Mouse (Mus musculus): ENCODE data around the gene Thg1l. TPM values are rescaled to one million over a fixed set of nuclear protein-coding genes. Genes with fewer than 3 reads are reported as not detected.

The Thg1l gene
- polyA plus RNA-seq, 1 experiment from 2014 or later = 9.3 TPM

DNA sequence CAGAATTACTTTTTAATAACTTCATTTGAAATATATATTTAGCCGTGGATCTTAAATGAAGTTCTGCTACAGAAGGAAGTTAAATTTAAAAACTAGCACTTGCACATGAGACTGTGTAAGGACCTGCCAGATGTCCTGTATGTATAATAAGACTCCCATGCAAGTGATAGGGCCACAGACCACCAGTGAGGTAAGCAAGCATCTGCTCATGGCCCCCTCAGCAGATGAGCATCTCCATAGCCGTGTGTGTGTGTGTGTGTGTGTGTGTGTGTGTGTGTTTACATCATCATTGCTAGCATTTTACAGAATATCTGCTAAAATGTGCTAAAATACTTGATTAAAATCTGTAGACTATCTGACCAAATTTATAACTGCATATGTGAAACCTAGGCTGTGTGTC is 57.9 kb downstream of the Thg1l start:
- H3K4me3 ChIP-seq (ENCODE audit: low read depth, low read length) = no peak overlapping the region
- ATAC-seq = no peak
- H3K27me3 ChIP-seq (ENCODE audit: control insufficient read depth, insufficient read depth, low read depth, low read length) = no peaks in the 10 kb centered on the region
- H3K4me1 ChIP-seq (ENCODE audit: control insufficient read depth, insufficient read depth, low read length) = 0 out of 2 replicates have a peak, but pooled peaks cover 4% of the 10 kb centered on the region
- WGBS = 75% methylated on average over 2 of the region's 2 CpGs
- no peak overlapping the region for H3K27ac ChIP-seq (ENCODE audit: low read length)
- no peak overlapping the region for H3K4me2 ChIP-seq (ENCODE audit: low read length)
- peaks cover 7% of the 10 kb centered on the region; the same call in 1 of the 2 replicates for H3K36me3 ChIP-seq (ENCODE audit: control insufficient read depth, insufficient read depth, low read length)
- no peak overlapping the region for H3K9ac ChIP-seq (ENCODE audit: low read depth, low read length)
- H3K9me3 ChIP-seq (replicated peaks; ENCODE audit: control insufficient read depth, low read length, poor library complexity, severe bottlenecking) = no peaks in the 10 kb centered on the region

Other genes starting within 250 kb of the Thg1l start
- gene Clint1, start 103.4 kb downstream of the Thg1l start, polyA plus RNA-seq (2015; fragmentation: Nextera tagmentation; extraction: Ambion mirVana) = 38.7 and 42.6 TPM in 2 replicates
- 25.1 and 26.3 TPM in 2 replicates for gene Lsm11, start 10.6 kb downstream of the Thg1l start, polyA plus RNA-seq (2015; fragmentation: Nextera tagmentation; extraction: Ambion mirVana)
- 0.06 and 0.08 TPM in 2 replicates for gene Sox30, start 24.8 kb upstream of the Thg1l start, polyA plus RNA-seq (2015; fragmentation: Nextera tagmentation; extraction: Ambion mirVana)
- 4.7 and 7.1 TPM in 2 replicates for gene Gm12166, start 96.8 kb upstream of the Thg1l start, polyA plus RNA-seq (2015; fragmentation: Nextera tagmentation; extraction: Ambion mirVana)
- 9.0 and 10.1 TPM in 2 replicates for gene Adam19, start 100.5 kb upstream of the Thg1l start, polyA plus RNA-seq (2015; fragmentation: Nextera tagmentation; extraction: Ambion mirVana)
- gene Nipal4, start 211.0 kb upstream of the Thg1l start, polyA plus RNA-seq (2015; fragmentation: Nextera tagmentation; extraction: Ambion mirVana) = 0.15 and 0.52 TPM in 2 replicates

Data from midbrain, embryonic 16.5 days (tissue).